Mouse (Mus musculus): ENCODE results near the gene Armh3.

Armh3 gene

DNA sequence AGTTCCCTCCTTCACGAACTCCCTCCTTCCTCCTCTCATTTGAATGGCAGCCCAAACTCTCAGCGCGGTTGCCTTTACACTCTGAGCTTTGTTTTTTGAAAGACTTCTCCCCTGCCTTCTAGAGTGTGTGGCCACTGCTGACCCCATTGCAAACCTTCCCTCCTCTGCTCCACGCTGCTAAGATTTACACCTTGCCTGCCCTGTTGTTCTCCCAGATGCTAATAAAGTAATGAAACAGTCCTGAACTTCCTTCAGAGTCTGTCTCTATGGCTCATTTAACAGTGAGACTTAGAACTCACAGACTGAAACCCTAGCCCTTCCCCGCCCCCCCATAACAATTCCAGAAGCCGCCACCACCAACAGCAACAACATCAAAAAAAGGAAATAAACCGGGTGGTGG, 208.9 kb downstream of the Armh3 start:
- no peak for DNase-seq (ENCODE audit: low spot score)

GRCm38 (mm10) chr19:45788337-45788736, 210.0 kb downstream of the Armh3 start:
- DNase-seq (ENCODE audit: low spot score) = no peak

- peak; percentile 29 for DNase-seq (ENCODE audit: low spot score)
Observed at GRCm38 (mm10) chr19:45787450-45787849, 210.8 kb downstream of the Armh3 start.

DNA sequence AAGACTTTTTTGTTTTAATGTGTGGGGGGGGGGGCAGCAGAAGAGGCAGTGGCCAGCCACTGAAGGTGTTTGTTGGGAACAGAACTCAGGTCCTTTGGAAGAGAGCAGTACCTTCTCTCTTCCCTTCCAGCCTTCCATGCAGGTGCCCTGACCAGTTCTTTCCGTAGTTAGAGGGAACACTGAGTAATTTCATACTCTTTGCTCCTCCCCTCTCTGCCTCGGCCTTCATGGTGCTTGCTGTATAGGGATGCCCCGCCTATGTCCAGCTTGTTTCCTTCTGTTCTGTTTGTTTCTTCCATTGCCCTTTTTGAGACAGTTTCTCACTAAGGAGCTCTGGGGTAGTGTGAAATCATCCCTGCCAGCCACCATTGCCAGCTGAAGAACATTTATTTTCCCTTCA, 212.8 kb downstream of the Armh3 start:
- DNase-seq (ENCODE audit: low spot score) = no peak

GRCm38 (mm10) chr19:45783933-45784576, 214.2 kb downstream of the Armh3 start:
- peak; percentile 9 for DNase-seq (ENCODE audit: low spot score)

DNA sequence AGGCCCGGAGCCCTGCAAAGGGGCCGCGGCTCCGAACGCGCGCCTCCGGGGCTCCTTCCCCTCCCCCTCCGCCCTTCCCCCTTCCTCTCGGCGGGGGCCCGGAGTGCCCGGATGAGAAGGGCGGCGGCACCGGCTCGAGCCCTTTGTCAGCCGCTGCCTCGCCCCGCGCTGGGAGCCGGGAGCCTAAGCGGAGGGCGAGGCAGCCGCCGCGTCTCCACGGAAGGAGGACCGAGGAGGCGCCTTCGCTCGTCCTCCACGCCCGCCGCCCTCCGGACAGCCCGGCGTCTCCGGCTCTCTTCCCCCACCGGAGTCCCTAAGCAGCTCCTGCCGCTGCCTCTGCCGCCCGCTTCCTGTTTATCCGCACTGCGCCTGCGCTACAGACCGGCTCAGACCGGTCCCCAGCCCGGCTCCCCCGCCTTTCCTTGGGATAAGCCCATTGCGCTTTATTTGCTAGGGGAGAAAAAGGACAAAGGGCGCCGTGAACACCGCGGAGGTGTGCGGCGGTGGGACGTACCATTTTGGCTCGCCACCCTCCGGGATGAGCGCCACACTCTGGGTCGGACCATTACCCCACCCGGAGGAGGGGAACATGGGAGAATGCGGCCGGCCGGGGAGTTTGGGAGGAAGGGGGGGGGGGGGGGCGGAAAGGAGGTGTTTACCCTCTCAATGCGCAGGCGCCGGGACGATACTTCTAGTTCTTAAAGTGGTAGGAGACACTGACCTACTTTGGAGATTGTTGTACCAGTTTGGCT, 214.9 kb downstream of the Armh3 start, which contains the start of gene Mgea5:
Gene Mgea5, minus strand, starts transcription at position 657 of the 752 bp plus-strand sequence.
- peak; percentile 99 for DNase-seq (ENCODE audit: low spot score)

- peak; percentile 82 for DNase-seq (ENCODE audit: low spot score)
Observed at GRCm38 (mm10) chr19:45782315-45783001, 215.8 kb downstream of the Armh3 start.

DNA sequence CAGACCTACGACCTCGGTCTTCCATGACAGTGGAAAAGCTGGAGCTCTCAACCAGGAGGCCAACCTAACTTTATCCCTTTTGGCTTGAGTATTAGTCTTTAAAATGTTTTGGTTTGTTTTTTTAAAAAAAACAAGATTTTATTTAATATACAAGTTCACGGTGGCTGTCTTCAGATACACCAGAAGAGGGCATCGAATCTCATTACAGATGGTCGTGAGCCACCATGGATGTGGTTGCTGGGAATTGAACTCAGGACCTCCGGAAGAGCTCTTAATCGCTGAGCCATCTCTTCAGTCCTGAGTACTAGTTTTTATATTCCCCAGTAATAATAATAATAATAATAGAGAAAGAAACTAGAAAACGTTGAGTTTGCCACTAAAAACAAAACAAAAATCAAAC, 216.6 kb downstream of the Armh3 start:
- DNase-seq (ENCODE audit: low spot score) = no peak

GRCm38 (mm10) chr19:45780350-45780915, 217.9 kb downstream of the Armh3 start:
- no peak for DNase-seq (ENCODE audit: low spot score)

GRCm38 (mm10) chr19:45775486-45775885, 222.8 kb downstream of the Armh3 start:
- no peak for DNase-seq (ENCODE audit: low spot score)

DNA sequence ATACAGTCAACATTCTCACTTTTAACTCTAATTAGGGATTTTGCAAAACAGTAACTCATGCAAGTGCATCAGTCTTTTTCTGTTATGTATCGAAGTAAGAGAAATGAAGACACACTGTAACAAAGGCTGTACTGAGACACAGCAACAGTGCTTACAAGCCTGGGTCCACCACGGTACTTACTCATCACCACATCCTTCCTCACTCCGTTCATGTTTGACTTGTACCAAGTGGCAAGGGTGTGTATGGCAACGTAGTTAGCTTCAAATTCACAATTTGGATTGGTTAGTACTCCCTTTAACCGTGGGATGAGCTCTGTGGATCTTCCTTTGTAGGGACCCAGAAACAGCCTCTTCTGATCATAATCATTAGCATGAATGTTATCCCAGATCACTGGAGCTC, 226.8 kb downstream of the Armh3 start:
- DNase-seq (ENCODE audit: low spot score) = no peak
